Mouse (Mus musculus): ENCODE data around the gene Fgfr2. TPM values are rescaled to one million over a fixed set of nuclear protein-coding genes. Genes with fewer than 3 reads are reported as not detected.
A peak's percentile ranks its signal among the peaks of the same experiment; 100 is the strongest.

Fgfr2 gene
- polyA plus RNA-seq, 1 experiment from 2014 or later = not detected

- H3K4me3 ChIP-seq (ENCODE audit: inconsistent target) = no peak overlapping the region
- no peaks in the 10 kb centered on the region for H3K36me3 ChIP-seq (ENCODE audit: inconsistent target)
- no peaks in the 10 kb centered on the region for H3K79me2 ChIP-seq (ENCODE audit: inconsistent target)
- H3K27ac ChIP-seq = no peak overlapping the region
- WGBS (ENCODE audit: missing documents) = 64% methylated on average over 3 of the region's 3 CpGs
These were observed 280.0 kb downstream of the Fgfr2 start for GRCm38 (mm10) chr7:132843152-132843551.

DNA sequence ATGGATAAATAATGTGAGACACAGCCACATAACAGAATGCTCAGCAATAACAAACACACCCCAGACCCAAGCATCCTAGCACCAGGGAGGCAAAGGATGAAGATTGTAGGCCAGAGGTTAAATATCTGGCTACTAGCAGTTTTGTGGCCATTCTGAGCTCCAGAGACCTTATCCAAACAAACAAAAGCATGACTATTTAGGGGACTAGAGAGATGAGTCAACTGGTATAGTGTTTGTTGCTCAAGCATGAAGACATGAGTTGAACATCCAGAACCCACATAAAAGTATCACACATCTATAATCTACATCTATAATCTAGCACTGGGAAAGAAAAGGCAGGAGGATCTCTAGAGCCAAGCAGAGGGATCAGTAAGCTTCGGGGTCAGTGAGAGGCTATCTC lies 280.7 kb downstream of the Fgfr2 start:
- Histone ChIP-seq H3K27ac (no peak overlapping the region), H3K4me3 (ENCODE audit: inconsistent target) (no peak overlapping the region), H3K79me2 (ENCODE audit: inconsistent target) (no peaks in the 10 kb centered on the region), H3K36me3 (ENCODE audit: inconsistent target) (no peaks in the 10 kb centered on the region)
- 100% methylated on average over 1 of the region's 1 CpGs for WGBS (ENCODE audit: missing documents)

GRCm38 (mm10) chr7:132841287-132841686 lies 281.9 kb downstream of the Fgfr2 start:
- H3K27ac ChIP-seq = no peak overlapping the region
- H3K4me3 ChIP-seq (ENCODE audit: inconsistent target) = no peak overlapping the region
- H3K36me3 ChIP-seq (ENCODE audit: inconsistent target) = no peaks in the 10 kb centered on the region
- 97% methylated on average over 5 of the region's 5 CpGs for WGBS (ENCODE audit: missing documents)
- H3K79me2 ChIP-seq (ENCODE audit: inconsistent target) = no peaks in the 10 kb centered on the region

DNA sequence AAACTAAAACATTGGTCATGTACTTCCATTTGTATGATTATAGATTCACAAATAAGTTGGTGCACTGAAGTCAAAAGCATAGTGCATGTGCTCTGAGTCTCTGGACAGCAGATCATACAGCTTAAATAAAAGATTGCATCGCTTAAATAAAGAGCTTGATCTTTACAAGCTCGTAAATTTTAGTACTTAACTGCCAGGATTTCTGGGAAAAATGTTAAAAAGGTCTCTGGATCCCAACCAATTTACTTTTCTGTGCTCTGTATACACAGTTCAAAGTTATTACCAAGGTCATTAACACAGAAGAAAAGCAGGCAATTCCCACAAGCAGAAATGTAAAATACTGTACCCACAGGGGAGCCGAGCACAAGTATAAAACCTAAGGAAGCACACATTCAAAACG lies 292.2 kb downstream of the Fgfr2 start:
- H3K36me3 ChIP-seq (ENCODE audit: inconsistent target) = peaks cover 4% of the 10 kb centered on the region; the same call in 1 of the 2 replicates
- H3K27ac ChIP-seq = no peak overlapping the region
- WGBS (ENCODE audit: missing documents) = 92% methylated on average over 4 of the region's 4 CpGs
- H3K4me3 ChIP-seq (ENCODE audit: inconsistent target) = no peak overlapping the region
- H3K79me2 ChIP-seq (ENCODE audit: inconsistent target) = no peaks in the 10 kb centered on the region

DNA sequence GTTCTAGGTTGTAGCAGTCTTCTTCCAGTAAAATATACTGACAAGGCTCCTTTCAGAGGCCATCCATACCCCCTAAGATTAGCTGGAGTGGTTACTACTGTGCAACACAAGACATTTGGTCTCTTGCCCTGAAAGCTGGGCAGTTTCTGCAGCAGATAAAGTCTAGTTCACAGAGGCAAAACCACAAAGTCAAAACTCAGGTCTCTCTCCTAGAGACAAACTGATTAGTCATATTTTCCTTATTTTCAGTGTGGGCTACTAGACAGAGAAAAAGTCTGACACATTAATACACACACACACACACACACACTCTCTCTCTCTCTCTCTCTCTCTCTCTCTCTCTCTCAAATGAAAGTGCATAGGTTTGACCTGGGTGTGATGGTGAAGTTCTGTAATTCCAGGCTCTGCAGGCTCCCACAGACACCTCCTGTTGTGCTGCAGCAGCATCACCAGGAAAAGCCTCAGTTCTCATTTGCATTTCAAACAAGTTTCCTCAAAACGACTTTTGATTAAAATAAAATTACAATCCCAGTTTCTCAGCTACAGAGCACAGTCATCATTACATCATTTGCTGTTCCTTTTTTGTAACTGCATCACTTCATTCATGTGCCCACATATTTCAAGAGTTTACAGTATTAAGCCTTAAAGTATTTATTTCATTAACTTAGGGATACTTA lies 298.7 kb downstream of the Fgfr2 start:
- H3K27ac ChIP-seq = 0 out of 2 replicates have a peak overlapping the region, but pooled peaks have one; percentile 1
- WGBS (ENCODE audit: missing documents) = 13% methylated on average over 1 of the region's 1 CpGs
- no peak overlapping the region for H3K4me3 ChIP-seq (ENCODE audit: inconsistent target)
- no peaks in the 10 kb centered on the region for H3K36me3 ChIP-seq (ENCODE audit: inconsistent target)
- no peaks in the 10 kb centered on the region for H3K79me2 ChIP-seq (ENCODE audit: inconsistent target)

- Histone ChIP-seq H3K36me3 (ENCODE audit: inconsistent target) (no peaks in the 10 kb centered on the region), H3K27ac (0 out of 2 replicates have a peak overlapping the region, but pooled peaks have one; percentile 1), H3K79me2 (ENCODE audit: inconsistent target) (no peaks in the 10 kb centered on the region), H3K4me3 (ENCODE audit: inconsistent target) (no peak overlapping the region)
These were observed 299.3 kb downstream of the Fgfr2 start for GRCm38 (mm10) chr7:132823832-132824231.

DNA sequence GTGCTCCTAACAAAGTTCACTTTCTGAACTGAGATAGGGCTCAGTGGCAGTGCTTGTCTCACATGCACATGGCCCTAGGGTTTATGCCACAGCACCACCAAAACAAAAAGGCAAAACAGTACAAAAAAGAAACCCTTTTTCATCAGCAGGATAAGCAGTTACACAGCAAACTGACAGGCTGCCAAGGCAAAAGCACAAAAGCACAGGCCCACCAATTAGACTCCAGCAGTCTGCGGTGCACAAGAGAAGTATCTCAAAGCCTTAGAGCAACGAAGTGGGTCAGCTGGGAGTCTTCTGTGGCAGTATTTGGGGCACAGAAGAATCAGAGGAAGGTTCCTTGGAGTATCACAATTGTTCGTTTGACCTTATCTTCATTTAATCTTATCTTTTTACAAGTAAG lies 302.5 kb downstream of the Fgfr2 start:
- WGBS (ENCODE audit: missing documents) = 93% methylated on average over 3 of the region's 3 CpGs
- no peak overlapping the region for H3K4me3 ChIP-seq (ENCODE audit: inconsistent target)

DNA sequence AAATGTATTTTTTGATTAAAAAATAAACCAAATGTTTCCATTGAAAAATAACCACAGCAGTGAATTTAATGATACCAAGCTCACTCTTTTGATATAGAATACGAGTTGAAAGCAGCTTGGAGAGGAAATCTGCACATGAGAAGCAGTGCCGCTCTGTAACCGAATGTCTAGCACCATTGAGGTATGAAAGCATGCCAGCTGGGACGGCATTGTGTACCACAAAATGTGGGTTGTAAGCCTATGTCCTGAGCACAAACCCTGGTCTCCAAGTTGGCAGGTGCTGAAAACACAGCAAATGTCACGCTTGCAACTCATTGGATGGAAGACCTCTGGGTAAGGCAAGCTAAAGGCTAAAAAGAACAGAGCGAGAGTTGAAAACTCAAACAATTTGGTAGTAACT lies 306.1 kb downstream of the Fgfr2 start:
- Histone ChIP-seq H3K36me3 (ENCODE audit: inconsistent target) (no peaks in the 10 kb centered on the region), H3K4me3 (ENCODE audit: inconsistent target) (no peak overlapping the region), H3K27ac (no peak overlapping the region), H3K79me2 (ENCODE audit: inconsistent target) (peaks cover 9% of the 10 kb centered on the region)
- 95% methylated on average over 6 of the region's 6 CpGs for WGBS (ENCODE audit: missing documents)

More for the DNA sequence above, 302.5 kb downstream of the Fgfr2 start:
- no peaks in the 10 kb centered on the region for H3K36me3 ChIP-seq (ENCODE audit: inconsistent target)
- no peak overlapping the region for H3K27ac ChIP-seq
- H3K79me2 ChIP-seq (ENCODE audit: inconsistent target) = no peaks in the 10 kb centered on the region

- Histone ChIP-seq H3K79me2 (ENCODE audit: inconsistent target) (peaks cover 14% of the 10 kb centered on the region), H3K27ac (no peak overlapping the region), H3K4me3 (ENCODE audit: inconsistent target) (no peak overlapping the region), H3K36me3 (ENCODE audit: inconsistent target) (no peaks in the 10 kb centered on the region)
- whole genome bisulfite sequencing (ENCODE audit: missing documents) = 94% methylated on average over 2 of the region's 2 CpGs
These were observed 306.6 kb downstream of the Fgfr2 start for GRCm38 (mm10) chr7:132816528-132816927.

DNA sequence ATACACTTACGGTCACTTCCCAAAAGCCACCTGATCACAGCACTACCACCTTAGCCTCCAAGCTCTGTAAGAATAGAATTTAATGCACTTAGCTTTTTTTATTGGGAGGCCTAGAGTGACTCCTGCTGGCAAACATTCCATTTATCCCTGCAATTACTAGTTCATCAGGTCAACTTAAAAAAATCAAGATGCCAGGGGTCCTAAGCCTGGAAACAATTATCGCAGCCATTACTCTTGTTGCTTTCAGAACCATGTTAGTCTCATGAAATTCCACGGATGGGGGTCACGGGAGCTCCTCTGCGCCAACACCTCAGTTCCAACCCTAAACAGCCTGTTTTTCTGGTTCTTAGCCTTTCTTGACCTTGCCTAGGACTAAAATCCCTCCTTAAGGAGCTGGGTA lies 308.1 kb downstream of the Fgfr2 start:
- 91% methylated on average over 5 of the region's 5 CpGs for WGBS (ENCODE audit: missing documents)
- Histone ChIP-seq H3K36me3 (ENCODE audit: inconsistent target) (no peaks in the 10 kb centered on the region), H3K79me2 (ENCODE audit: inconsistent target) (peaks cover 28% of the 10 kb centered on the region), H3K27ac (no peak overlapping the region), H3K4me3 (ENCODE audit: inconsistent target) (no peak overlapping the region)

- WGBS (ENCODE audit: missing documents) = 5% methylated on average over 7 of the region's 7 CpGs
- Histone ChIP-seq H3K36me3 (ENCODE audit: inconsistent target) (no peaks in the 10 kb centered on the region), H3K79me2 (ENCODE audit: inconsistent target) (peaks cover 38% of the 10 kb centered on the region), H3K27ac (peak overlapping the region; percentile 67), H3K4me3 (ENCODE audit: inconsistent target) (peak overlapping the region; percentile 53)
These were observed 309.1 kb downstream of the Fgfr2 start for GRCm38 (mm10) chr7:132814089-132814450.

DNA sequence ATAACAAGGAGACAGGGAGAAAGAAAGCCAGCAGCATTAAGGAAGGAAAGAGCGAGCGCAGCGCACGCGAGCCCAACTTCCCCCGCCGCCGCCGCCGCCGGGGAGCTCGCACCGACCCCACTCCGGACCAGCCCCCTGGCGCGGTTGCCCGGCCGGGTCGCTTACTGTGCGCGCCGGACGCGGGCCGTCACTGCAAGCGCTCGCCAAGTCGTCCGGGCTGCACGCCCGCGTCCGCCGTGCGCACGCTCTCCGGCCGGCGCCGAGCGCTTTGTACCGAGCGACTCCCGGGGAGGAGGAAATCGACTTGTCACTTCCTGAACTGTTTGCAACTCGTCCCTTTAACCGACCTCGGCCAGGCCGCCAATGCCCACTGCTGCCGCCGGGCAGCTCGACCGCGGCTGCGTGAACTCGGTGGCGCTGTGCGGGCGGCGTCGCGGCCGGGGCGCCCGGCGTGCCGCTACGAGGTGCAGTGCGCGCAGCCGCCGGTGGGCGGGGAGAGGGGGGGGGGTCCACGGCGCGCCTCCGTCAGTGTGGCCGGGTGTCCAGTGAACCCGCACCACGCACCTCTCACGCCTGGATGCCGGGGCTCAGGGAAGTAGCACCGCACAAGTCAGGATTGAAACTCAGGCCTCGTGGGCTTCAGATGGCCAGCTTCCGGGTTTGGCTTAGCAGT lies 309.6 kb downstream of the Fgfr2 start, which contains the start of gene Fam53b:
Fam53b (minus strand) TSS at position 471 of the 673 bp plus-strand sequence.
- Histone ChIP-seq H3K36me3 (ENCODE audit: inconsistent target) (no peaks in the 10 kb centered on the region), H3K27ac (peak within 1 kb of the TSS; percentile 78), H3K79me2 (ENCODE audit: inconsistent target) (peaks cover 44% of the 10 kb centered on the region), H3K4me3 (ENCODE audit: inconsistent target) (peak within 1 kb of the TSS; percentile 74)
- WGBS (ENCODE audit: missing documents) = 1% methylated on average over 69 of the region's 85 CpGs

- WGBS (ENCODE audit: missing documents) = under 1% methylated on average over 57 of the region's 59 CpGs
- Histone ChIP-seq H3K4me3 (ENCODE audit: inconsistent target) (peak overlapping the region; percentile 74), H3K36me3 (ENCODE audit: inconsistent target) (no peaks in the 10 kb centered on the region), H3K27ac (peak overlapping the region; percentile 78), H3K79me2 (ENCODE audit: inconsistent target) (peaks cover 51% of the 10 kb centered on the region)
These were observed 310.3 kb downstream of the Fgfr2 start for GRCm38 (mm10) chr7:132812619-132813415.

GRCm38 (mm10) chr7:132811716-132812618 lies 311.2 kb downstream of the Fgfr2 start:
- no peaks in the 10 kb centered on the region for H3K36me3 ChIP-seq (ENCODE audit: inconsistent target)
- peak overlapping the region; percentile 78 for H3K27ac ChIP-seq
- H3K4me3 ChIP-seq (ENCODE audit: inconsistent target) = peak overlapping the region; percentile 74
- 6% methylated on average over 23 of the region's 23 CpGs for WGBS (ENCODE audit: missing documents)
- H3K79me2 ChIP-seq (ENCODE audit: inconsistent target) = peaks cover 59% of the 10 kb centered on the region

All from macrophage (primary cell).